Mouse (Mus musculus) heart, embryonic 10.5 days (tissue): ENCODE data around the gene Tinagl1. TPM values are rescaled to one million over a fixed set of nuclear protein-coding genes. Genes with fewer than 3 reads are reported as not detected.
A peak's percentile ranks its signal among the peaks of the same experiment; 100 is the strongest.

Experiments
- DNase-seq: peaks from one replicate; pipeline ENCODE4 v3.0.0-alpha.2; 2017; ENCODE audit warnings: low spot score
- H3K27ac ChIP-seq: fragments of 300-500 bp; sonication (generic); 2 replicates; pipeline ENCODE4 v1.5.1; 2016; ENCODE audit warnings: mild to moderate bottlenecking
- H3K27me3 ChIP-seq: fragments of 300-500 bp; sonication (generic); 2 replicates; pipeline ENCODE4 v1.6.1; 2016; ENCODE audit warnings: mild to moderate bottlenecking; ENCODE audit not compliant: poor library complexity, insufficient read depth, severe bottlenecking
- H3K36me3 ChIP-seq: fragments of 300-500 bp; sonication (generic); 2 replicates; pipeline ENCODE4 v1.6.1; 2016; ENCODE audit warnings: mild to moderate bottlenecking, moderate library complexity
- H3K4me1 ChIP-seq: fragments of 300-500 bp; sonication (generic); 2 replicates; pipeline ENCODE4 v1.6.1; 2016; ENCODE audit warnings: mild to moderate bottlenecking
- H3K4me3 ChIP-seq: fragments of 300-500 bp; sonication (generic); 2 replicates; pipeline ENCODE4 v1.5.1; 2016; ENCODE audit warnings: mild to moderate bottlenecking, moderate library complexity
- H3K9me3 ChIP-seq: fragments of 300-500 bp; sonication (generic); 2 replicates; pipeline ENCODE4 v1.6.1; 2016; ENCODE audit warnings: mild to moderate bottlenecking, moderate library complexity
- WGBS: fragments of 180-500 bp; shearing (Covaris S2); methylation state at CpG from one replicate; pipeline ENCODE4 v1.1.7; 2016; 5-methylcytosine and 5-hydroxymethylcytosine counted together
- polyA plus RNA-seq: library from polyadenylated mRNA; unstranded; fragments of >200 nt; fragmentation: Nextera tagmentation; extraction: Ambion mirVana; gene quantifications from 2 replicates; pipeline ENCODE4 v1.2.1, GENCODE M21; 2016

Tinagl1 gene
- 39.0 and 45.2 TPM in 2 replicates for polyA plus RNA-seq

DNA sequence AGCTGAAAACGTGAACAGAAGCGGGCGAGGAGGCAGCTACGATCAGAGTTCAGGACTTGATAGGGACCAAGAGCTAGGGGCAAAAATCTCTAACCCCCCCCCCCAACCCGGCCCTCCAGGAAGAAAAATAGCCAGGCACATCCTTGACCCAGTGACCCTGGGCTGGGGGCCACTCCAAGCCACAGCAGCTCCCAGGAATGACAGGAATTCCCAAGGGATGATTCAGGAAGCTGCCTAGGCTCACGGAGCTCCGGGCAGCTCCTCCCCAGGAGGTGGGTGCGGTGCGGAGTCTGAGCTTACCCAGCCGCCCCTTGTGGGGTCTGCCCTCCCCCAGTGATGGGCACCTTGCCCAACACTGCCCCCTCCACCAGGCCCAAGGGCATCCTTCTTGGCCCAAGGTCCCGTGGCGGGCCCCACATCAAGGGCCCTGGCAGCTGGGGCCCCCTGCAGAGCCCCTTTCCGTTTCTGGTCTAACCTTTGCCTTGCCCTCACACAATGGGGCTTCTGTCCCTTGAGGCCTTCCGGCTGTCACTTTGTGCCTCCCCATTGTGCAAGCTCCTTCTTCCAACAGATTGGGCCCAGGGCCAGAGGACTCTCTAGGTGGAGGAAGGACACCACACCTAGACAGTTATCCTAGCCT is at the start of gene Tinagl1:
Gene Tinagl1, minus strand, starts transcription at position 51 of the 640 bp plus-strand sequence.
- peaks cover 25% of the 10 kb centered on the region for H3K27me3 ChIP-seq
- H3K9me3 ChIP-seq: no peaks in the 10 kb centered on the region
- DNase-seq: no peak
- 2% methylated on average over 14 of the region's 14 CpGs for WGBS
- peaks cover 74% of the 10 kb centered on the region for H3K4me1 ChIP-seq
- no peaks in the 10 kb centered on the region for H3K36me3 ChIP-seq
- peak within 1 kb of the TSS; percentile 89 for H3K27ac ChIP-seq
- H3K4me3 ChIP-seq: peak within 1 kb of the TSS; percentile 59

DNA sequence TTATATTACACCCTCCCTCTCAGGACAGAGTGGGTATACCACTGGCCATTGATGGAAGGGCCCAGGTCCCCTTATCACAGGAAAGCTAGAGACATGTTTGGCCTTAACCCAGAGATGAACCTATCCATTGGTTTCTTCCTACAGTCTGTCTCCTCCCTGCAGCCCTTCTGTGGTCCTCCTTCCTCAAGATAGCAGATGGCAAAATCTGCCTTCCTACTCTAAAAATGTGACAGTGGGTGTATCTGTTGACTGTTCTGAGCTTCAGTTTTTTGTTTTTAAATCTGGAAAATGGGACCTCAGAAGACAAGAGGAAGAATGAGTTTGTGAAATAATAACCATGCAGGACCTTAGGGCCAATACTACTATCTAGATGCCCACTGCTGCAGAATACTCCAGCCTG is 49.1 kb upstream of the Tinagl1 start:
- Histone ChIP-seq H3K4me3 (no peak overlapping the region), H3K4me1 (peaks cover under 1% of the 10 kb centered on the region; the same call in 1 of the 2 replicates), H3K36me3 (no peaks in the 10 kb centered on the region), H3K27me3 (peaks cover 11% of the 10 kb centered on the region), H3K9me3 (no peaks in the 10 kb centered on the region), H3K27ac (no peak overlapping the region)
- DNase-seq: no peak

DNA sequence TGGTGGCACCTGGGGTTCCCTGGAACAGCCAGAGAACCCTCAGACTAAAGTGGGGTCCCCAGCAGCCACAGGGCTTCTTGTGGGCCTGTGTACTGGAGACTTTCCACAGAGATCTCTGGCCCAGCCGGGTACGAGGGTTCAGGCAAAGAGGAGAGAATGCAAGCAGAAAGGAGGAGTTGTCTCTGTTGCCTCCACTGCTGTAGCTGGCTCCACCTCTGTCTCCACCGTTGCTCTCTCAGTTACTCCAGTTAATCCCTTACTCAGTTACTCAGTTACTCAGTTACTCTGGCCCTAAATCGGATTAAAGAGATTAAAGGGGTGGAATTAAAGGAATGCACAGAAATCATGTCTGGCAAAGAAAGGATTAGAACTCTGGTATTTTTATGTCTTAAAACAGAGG is 47.3 kb upstream of the Tinagl1 start, which contains the start of gene Gm853:
Gene Gm853, minus strand, starts transcription at position 223 of the 400 bp plus-strand sequence.
- Histone ChIP-seq H3K27ac (no peak within 1 kb of the TSS), H3K27me3 (peaks cover 14% of the 10 kb centered on the region), H3K4me3 (no peak within 1 kb of the TSS), H3K4me1 (peaks cover 6% of the 10 kb centered on the region), H3K36me3 (no peaks in the 10 kb centered on the region), H3K9me3 (no peaks in the 10 kb centered on the region)
- WGBS: 49% methylated on average over 4 of the region's 4 CpGs
- DNase-seq: no peak

DNA sequence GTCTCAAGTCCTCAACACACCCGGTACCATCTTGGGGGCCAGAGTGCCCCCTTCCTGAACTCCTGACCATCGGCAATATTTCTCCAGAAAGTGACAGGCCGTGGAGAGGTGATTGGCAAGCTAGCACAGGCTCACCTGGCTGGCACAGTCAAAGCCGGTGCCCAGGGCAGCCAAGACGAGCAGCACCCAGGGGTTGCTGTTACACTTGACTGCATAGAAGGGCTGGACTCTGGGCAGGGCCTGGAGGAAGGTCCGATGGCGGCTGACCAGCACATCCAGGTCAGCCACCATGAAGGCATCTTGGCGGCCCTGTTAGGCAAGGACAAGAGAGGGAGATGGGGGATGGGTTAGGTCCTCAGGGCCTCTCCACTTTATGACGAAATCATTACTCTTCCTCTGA is 45.3 kb upstream of the Tinagl1 start:
- H3K36me3 ChIP-seq: no peaks in the 10 kb centered on the region
- H3K4me1 ChIP-seq: peaks cover 7% of the 10 kb centered on the region
- WGBS: 79% methylated on average over 9 of the region's 9 CpGs
- no peak overlapping the region for H3K27ac ChIP-seq
- no peak overlapping the region for H3K4me3 ChIP-seq
- H3K9me3 ChIP-seq: no peaks in the 10 kb centered on the region
- DNase-seq: no peak
- H3K27me3 ChIP-seq: peaks cover 18% of the 10 kb centered on the region

DNA sequence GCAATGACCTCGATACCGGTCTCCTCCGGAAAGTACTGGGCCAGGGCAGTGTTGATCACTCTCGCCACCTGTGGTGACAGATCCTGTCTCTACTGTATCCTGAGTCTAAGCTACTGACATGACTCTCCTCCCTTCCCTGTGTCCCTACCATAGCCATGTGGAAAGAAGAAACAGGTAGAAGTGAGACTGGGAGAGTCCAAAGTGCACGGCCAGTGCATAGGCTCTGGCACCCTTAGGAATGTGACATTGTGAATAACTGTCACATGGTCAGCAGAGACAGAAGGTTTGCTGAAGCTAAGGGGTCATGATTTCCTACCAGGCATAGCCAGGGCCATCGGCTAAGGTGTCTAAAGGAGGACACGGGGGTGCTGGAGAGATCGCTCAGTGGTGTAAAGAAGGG is 40.5 kb upstream of the Tinagl1 start:
- Histone ChIP-seq H3K9me3 (no peaks in the 10 kb centered on the region), H3K27ac (no peak overlapping the region), H3K4me1 (peaks cover 9% of the 10 kb centered on the region), H3K36me3 (no peaks in the 10 kb centered on the region), H3K27me3 (peaks cover 20% of the 10 kb centered on the region), H3K4me3 (no peak overlapping the region)
- no peak for DNase-seq
- 89% methylated on average over 8 of the region's 8 CpGs for WGBS

DNA sequence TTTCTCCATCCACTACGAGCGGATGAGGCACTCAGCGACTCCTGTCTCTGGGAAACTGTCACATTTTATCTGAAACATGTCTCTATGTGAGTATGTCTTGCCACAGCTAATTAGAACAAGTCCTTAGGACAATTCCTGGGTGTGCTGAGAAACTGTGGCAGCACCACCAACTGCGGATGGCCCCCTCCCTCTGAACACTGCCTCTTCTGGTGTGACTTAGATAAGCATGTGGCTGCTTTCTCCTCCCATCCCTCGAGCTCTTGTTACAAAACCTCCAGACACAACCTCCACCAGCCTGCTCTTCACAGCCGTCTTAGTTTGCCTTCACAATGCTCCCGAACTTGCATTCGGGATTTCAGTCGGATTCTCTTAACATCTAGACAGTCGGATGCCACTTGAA is 38.9 kb upstream of the Tinagl1 start:
- WGBS: 61% methylated on average over 10 of the region's 10 CpGs
- no peaks in the 10 kb centered on the region for H3K9me3 ChIP-seq
- DNase-seq: peak; percentile 86
- no peaks in the 10 kb centered on the region for H3K36me3 ChIP-seq
- peaks cover 6% of the 10 kb centered on the region for H3K4me1 ChIP-seq
- peaks cover 13% of the 10 kb centered on the region for H3K27me3 ChIP-seq
- H3K27ac ChIP-seq: peak overlapping the region; percentile 60
- H3K4me3 ChIP-seq: no peak overlapping the region

DNA sequence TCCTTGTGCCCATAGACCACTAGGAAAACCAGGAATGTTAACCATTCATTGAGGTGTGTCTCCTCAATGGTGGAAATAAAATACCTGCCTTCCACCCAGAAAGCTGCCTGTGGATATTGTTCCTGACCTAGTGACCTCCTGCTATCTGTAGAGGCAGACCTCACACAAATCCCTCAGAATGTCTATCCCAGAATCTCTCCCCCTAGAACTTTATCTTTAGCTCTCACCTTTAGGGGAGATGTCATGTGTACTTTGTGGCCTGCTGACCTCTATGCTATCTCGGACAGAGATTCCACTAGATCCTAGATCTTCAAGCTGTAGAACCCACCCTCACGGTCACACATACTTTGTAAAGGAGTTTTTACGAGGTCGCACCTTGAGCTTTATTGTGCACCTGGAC is 38.3 kb upstream of the Tinagl1 start:
- DNase-seq: no peak
- 80% methylated on average over 4 of the region's 4 CpGs for WGBS
- Histone ChIP-seq H3K4me3 (no peak overlapping the region), H3K36me3 (no peaks in the 10 kb centered on the region), H3K27me3 (peaks cover 11% of the 10 kb centered on the region; the same call in 1 of the 2 replicates), H3K9me3 (no peaks in the 10 kb centered on the region), H3K27ac (peak overlapping the region; percentile 60; the same call in 1 of the 2 replicates), H3K4me1 (0 out of 2 replicates have a peak, but pooled peaks cover 5% of the 10 kb centered on the region)

DNA sequence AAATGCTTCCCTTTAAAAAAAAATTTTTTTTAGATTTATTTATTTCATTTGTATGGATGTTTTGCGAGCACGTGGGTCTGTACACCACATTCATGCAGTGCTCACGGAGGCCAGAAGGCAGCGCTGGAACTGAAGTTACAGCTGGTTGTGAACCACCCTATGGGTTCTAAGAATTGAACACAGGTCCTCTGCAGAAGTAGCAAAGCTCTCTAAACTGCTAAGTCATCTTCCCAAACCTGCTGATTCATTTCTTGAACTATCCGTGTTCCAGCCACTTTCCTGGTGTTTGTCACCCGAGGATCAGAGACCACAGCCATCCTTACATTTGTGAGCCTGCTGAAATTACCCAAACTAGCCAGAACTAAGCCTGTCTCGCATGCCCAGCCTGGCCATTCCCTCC is 37.5 kb upstream of the Tinagl1 start:
- no peak for DNase-seq
- Histone ChIP-seq H3K4me3 (no peak overlapping the region), H3K27me3 (peaks cover 11% of the 10 kb centered on the region; the same call in 1 of the 2 replicates), H3K4me1 (0 out of 2 replicates have a peak, but pooled peaks cover 5% of the 10 kb centered on the region), H3K36me3 (no peaks in the 10 kb centered on the region), H3K9me3 (no peaks in the 10 kb centered on the region), H3K27ac (no peak overlapping the region)
- 74% methylated on average over 7 of the region's 7 CpGs for WGBS

DNA sequence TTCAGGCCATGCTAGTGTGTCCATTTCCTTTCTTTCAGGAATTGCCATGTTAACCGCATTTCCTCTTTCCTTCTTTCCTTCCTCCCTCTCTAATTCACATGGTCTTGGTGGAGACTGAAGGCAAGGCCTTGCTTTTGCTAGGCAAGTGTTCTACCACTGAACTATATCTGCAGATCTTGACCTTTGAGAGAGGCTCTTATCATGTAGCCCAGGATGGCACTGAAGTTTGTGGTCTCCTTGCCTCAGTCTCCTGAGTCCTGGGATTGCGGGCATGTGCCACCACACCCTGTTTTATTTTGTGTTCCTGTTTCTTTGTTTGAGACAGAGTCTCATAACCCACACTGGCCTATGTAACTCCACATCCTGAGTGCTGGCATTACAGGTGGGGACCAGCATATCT is 36.9 kb upstream of the Tinagl1 start:
- H3K9me3 ChIP-seq: 0 out of 2 replicates have a peak, but pooled peaks cover 1% of the 10 kb centered on the region
- 82% methylated on average over 2 of the region's 2 CpGs for WGBS
- peaks cover 11% of the 10 kb centered on the region; the same call in 1 of the 2 replicates for H3K27me3 ChIP-seq

DNA sequence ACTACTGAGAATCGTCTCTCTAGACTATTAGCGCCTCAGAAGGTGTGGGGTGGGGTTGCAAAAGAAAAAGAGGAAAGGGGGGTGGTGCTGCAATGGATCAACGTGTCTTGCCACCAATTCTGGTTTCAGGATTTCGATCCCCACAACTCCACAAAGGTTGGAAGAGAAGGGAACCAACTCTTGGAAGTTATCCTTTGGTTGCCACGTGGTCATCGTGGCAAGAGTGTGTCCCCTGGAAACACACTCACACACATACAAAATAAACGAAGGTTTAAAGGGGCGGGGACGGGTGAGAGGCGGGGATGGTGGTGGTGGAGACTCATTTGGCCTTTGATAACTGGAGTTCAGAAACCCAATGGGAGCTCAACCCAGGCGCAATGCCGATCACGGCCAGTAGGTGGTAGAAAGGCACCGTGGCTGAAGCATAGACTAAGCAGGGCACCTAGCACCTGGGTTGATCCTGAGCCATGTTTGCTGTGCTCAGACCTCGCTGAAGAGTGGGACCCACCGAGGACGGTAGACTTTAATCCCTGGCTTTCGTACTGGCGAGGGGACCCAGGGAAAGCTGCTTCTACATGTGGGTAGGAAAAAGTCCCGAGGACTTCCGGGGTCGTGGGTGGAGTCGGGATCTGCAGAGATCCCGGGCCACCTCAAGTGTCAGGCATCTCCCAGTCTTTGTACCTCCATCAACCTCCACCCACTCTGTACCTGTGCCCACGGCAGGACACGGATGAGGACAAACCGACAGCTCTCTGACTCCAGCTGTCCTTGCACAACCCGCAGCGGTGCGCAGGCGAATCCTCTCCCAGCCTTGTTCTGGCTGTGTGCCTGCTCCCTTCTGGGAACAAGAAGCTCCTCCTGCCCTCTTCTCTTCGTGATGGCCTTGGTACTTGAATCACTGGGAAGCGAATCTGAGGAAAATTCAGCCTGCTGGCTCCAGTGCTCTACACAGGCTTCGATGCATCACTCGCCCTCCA is 24.1 kb upstream of the Tinagl1 start:
- H3K4me3 ChIP-seq: peak overlapping the region; percentile 54
- H3K9me3 ChIP-seq: no peaks in the 10 kb centered on the region
- H3K36me3 ChIP-seq: no peaks in the 10 kb centered on the region
- 16% methylated on average over 35 of the region's 35 CpGs for WGBS
- peak; percentile 93 for DNase-seq
- peaks cover 9% of the 10 kb centered on the region; the same call in 1 of the 2 replicates for H3K4me1 ChIP-seq
- peak overlapping the region; percentile 48; the same call in 1 of the 2 replicates for H3K27ac ChIP-seq
- H3K27me3 ChIP-seq: peaks cover 36% of the 10 kb centered on the region

More for the DNA sequence above, 36.9 kb upstream of the Tinagl1 start:
- no peaks in the 10 kb centered on the region for H3K36me3 ChIP-seq
- H3K4me1 ChIP-seq: 0 out of 2 replicates have a peak, but pooled peaks cover 3% of the 10 kb centered on the region
- no peak overlapping the region for H3K27ac ChIP-seq
- H3K4me3 ChIP-seq: no peak overlapping the region
- DNase-seq: no peak

DNA sequence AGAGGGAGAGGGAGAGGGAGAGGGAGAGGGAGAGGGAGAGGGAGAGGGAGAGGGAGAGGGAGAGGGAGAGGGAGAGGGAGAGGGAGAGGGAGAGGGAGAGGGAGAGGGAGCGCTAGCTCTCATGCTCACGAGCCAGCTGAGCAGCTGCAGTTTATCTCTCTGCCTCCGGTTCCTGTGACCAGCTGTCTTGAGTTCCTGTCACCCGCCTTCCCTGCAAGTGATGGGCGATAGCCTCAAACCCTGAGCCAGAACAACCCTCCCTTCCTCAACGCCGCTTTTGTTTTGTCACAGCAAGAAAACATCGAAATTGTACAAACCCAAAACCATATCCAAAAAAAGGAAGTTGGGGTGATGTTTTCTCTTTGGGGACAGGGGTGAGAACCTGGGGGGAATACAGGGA is 21.6 kb upstream of the Tinagl1 start:
- WGBS: 63% methylated on average over 8 of the region's 8 CpGs
- Histone ChIP-seq H3K9me3 (no peaks in the 10 kb centered on the region), H3K27ac (no peak overlapping the region), H3K36me3 (no peaks in the 10 kb centered on the region), H3K4me1 (peaks cover 9% of the 10 kb centered on the region; the same call in 1 of the 2 replicates), H3K27me3 (peaks cover 37% of the 10 kb centered on the region), H3K4me3 (no peak overlapping the region)
- no peak for DNase-seq

DNA sequence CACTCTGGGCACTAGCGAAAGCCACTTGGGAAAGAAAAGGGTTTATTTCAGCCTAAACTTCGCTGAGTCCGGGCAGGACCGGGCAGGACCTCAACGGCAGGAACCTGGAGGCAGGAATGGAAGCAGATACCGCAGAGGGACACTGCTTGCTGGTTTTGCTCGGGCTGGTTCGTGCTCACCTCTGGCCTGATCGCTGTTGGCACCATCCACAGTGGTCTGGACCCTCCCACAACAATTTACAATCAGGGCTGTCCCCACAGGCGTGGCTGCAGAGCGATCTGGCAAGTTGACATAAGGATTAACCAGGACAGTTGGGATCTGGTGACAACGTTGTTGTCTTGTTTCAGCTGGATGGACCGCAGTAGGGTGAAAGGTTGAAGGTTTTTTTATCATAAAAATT is 21.0 kb upstream of the Tinagl1 start:
- no peak for DNase-seq
- H3K27ac ChIP-seq: no peak overlapping the region
- no peak overlapping the region for H3K4me3 ChIP-seq
- no peaks in the 10 kb centered on the region for H3K36me3 ChIP-seq
- WGBS: 66% methylated on average over 13 of the region's 13 CpGs
- no peaks in the 10 kb centered on the region for H3K9me3 ChIP-seq
- H3K27me3 ChIP-seq: peaks cover 31% of the 10 kb centered on the region
- peaks cover 9% of the 10 kb centered on the region; the same call in 1 of the 2 replicates for H3K4me1 ChIP-seq

DNA sequence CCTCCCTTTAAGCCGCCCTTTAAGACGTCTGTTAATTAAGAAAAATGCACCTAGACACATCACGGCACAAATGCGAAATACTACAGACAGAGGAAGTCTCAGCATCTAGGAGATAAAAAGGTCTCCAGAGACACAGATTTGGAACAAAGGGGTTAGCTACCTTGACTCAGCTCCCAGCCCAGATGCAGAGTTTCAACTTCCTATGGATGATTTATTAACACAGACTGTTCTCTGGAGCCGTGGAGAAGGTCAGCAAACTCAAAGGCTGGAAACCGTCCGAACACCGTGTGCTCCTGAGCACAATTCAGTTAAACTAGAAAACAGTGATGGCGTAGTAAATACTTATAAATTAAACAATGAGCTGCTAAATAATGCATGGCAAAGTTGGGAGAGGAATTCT is 17.3 kb upstream of the Tinagl1 start:
- H3K36me3 ChIP-seq: no peaks in the 10 kb centered on the region
- H3K27ac ChIP-seq: no peak overlapping the region
- H3K4me3 ChIP-seq: no peak overlapping the region
- 62% methylated on average over 9 of the region's 9 CpGs for WGBS
- peaks cover 9% of the 10 kb centered on the region; the same call in 1 of the 2 replicates for H3K27me3 ChIP-seq
- DNase-seq: no peak
- H3K4me1 ChIP-seq: 0 out of 2 replicates have a peak, but pooled peaks cover 3% of the 10 kb centered on the region
- no peaks in the 10 kb centered on the region for H3K9me3 ChIP-seq
